Mouse (Mus musculus) spleen, adult 18-20 months (tissue): ENCODE data around the gene Tbc1d16.
A peak's percentile ranks its signal among the peaks of the same experiment; 100 is the strongest.

Source experiments
- DNase-seq, 2 experiments: peaks; one replicate each; pipeline ENCODE4 v3.0.0; 2022; ENCODE audit warnings: mixed read lengths in 2 of 2

Tbc1d16 gene

DNA sequence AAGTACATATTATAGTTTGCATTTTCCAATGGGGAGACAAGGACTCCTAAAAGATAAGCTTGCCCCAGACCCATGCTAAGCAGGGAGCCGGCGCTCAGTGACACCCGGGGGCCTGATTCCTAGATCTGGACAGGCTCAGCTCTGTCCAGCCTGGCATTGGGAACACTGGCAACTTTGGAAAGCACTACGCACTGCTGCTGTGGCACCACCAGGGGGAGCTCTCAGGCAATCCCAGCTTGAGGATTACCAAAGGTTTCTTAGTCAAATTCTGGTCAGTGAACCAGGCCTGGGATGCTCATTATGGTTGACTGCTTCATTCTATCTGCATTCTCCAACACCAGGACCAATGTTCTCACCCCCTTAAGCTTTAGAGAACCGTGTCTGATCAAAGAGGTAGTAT lies 21.7 kb downstream of the Tbc1d16 start:
- peak in 1 of 2 experiments; percentile 53 for DNase-seq

GRCm38 (mm10) chr11:119205738-119206137 lies 22.6 kb downstream of the Tbc1d16 start:
- no peak for DNase-seq

DNA sequence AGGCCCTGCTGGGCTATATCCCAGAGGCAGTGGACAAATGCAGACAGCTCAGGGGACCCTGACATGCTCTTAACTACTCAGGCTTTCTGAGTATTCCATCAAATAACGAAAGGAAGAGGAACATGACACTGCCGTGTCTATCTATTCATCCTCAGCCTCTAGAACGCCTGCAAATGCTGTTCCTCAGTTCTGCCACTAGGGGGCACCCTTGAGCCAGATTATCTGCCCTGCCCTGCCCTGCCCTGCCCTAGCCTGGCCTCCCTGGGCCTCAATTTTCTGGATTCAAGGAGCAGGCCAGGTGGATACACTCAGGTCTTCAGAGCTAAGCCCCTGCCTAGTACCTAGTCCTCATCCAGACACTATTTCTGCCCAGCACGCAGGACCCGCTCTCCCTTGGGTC lies 24.9 kb downstream of the Tbc1d16 start:
- DNase-seq, result no peak

DNA sequence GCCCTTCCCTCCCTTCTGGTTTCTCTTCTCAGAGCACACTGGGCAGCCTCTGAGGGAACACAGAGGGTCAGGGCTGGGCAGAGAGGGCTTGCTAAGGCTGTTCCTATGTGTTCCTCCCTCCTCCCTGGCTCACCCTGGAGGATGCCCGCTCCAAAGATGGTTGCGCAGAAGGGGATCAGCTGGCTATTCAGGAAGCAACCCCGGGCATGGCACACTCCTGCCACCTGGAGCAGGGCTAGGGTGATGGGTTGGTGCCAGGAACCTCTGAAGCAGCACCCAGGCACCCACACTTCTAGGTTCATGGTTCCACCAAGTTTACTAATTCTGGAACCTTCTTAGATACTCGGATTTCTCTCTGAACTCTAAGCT lies 29.1 kb downstream of the Tbc1d16 start:
- no peak for DNase-seq

GRCm38 (mm10) chr11:119198564-119199232 lies 29.6 kb downstream of the Tbc1d16 start:
- peak in 1 of 2 experiments; percentile 43 for DNase-seq

DNA sequence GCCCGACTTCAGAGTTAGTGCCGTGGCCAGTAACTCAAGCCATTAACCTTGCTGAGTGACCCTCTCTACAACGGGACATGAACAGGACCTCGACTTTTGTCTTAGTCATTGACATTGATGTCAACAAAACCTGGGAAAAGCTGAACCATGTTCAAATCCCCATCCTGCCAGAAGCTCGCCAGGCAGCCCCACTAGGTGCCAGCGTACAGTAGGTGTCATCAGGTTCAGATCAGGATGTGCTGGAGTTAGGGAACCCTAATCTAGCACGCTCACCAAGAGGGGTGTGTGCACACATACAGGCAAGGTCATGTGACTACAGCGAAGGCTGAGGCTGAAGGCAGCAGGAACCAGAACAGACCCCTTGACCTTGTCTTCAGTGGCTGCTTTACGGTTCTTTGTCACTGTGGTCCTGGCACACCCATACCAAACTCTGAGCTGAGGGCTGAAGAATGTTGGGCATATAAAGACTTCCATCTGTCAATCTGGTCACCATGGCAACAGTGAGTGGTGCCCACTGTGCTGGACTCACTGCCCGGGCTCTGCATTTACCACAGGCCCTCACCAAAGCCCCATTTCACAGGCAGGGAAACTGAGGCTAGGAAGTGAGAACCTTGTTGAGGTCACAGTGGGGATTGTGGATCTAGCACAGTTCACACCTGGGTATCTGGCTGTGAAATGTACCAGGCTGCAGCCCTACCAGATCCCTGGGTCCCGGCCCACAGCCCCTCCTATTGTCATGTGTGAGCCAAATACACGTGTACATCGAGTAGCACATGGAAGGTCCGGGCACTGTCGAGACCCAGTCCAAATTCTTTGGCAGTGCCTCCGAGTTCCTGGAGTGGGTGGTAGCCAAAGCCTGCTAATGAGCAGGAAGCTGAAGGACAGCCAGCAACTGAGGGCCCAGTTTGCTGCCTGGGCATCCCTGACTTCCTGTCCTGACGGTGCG lies 30.4 kb downstream of the Tbc1d16 start:
- no peak for DNase-seq

DNA sequence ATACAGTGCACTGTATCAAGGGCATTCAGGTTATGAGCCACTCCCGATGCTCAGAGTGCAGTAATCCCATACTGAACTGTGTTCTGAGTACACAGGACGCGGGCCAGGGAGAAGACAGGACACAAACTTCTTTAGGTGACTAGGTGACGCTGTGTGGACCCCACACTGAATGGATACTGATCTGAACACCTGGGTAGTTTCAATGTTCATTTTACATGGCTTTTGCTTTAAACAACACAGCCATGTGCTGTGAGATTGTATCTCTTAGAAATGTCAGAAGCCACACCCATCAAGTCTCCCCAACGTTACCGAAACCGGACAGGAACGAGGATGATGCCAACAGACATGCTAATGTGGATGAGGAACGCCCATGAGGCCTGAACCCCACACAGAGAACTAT lies 35.7 kb downstream of the Tbc1d16 start:
- DNase-seq, result no peak

DNA sequence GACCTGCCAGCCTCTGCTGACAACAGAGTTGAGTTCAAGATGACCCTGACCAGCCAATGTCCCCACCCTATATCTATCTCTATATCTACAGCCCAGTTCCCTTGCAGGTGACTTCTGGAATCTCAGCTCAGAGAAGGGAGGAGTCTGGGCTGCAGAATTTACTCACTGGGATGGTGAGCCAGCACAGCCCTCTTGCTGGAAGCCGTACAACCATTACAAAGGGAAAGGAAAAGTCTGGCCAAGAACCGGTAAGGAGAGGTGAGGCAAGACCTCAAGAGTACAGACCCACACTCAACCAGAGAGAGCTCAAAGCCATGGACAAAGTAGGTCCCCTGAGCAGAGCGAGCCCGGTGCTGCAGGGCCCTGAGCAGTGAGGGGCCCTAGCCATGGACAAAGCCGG lies 36.1 kb downstream of the Tbc1d16 start:
- DNase-seq, result no peak

GRCm38 (mm10) chr11:119191606-119192081 lies 36.7 kb downstream of the Tbc1d16 start:
- no peak for DNase-seq

GRCm38 (mm10) chr11:119190498-119190897 lies 37.8 kb downstream of the Tbc1d16 start:
- DNase-seq, result peak; percentile 45 to 67

- no peak for DNase-seq
Measured at GRCm38 (mm10) chr11:119189319-119189718, 39.0 kb downstream of the Tbc1d16 start.

DNA sequence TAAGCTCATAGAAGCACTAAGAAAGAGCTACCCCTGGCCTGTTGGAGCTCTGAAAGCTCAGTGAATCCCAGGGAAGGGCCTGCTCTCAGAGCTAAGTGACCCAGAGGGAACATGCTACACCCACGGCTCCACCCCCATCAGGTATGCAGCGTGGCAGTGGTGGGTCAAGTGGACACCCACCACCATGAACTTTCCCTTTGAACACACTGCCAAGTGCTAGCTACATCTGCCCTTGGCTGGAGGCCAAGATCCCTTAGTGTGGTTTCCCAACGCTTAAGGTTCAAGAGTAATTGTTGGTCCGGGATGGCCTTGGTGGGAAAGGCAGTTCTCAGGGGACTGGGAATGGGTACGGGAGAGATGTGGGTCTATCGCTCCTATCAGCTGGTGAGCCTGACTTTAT lies 39.9 kb downstream of the Tbc1d16 start:
- no peak for DNase-seq

DNA sequence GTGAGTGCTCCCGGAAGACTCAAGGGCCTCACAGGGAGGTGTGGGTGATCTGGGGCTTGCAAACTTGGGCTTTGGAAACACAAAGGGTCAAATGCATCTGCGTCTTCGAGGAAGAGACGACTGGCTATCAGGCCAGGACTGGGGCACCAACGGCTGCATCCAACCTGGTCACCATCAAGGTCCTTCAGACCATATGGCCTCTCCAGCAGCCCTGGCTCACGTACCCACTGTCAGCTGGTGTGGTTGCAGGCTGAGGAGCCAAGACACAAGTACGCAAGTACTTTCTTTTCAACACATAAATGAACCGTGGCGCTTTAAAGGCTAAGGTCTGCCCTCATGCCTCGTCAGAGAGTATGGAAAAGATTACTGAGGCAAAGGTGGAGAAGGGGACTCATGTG lies 40.5 kb downstream of the Tbc1d16 start:
- no peak for DNase-seq

DNA sequence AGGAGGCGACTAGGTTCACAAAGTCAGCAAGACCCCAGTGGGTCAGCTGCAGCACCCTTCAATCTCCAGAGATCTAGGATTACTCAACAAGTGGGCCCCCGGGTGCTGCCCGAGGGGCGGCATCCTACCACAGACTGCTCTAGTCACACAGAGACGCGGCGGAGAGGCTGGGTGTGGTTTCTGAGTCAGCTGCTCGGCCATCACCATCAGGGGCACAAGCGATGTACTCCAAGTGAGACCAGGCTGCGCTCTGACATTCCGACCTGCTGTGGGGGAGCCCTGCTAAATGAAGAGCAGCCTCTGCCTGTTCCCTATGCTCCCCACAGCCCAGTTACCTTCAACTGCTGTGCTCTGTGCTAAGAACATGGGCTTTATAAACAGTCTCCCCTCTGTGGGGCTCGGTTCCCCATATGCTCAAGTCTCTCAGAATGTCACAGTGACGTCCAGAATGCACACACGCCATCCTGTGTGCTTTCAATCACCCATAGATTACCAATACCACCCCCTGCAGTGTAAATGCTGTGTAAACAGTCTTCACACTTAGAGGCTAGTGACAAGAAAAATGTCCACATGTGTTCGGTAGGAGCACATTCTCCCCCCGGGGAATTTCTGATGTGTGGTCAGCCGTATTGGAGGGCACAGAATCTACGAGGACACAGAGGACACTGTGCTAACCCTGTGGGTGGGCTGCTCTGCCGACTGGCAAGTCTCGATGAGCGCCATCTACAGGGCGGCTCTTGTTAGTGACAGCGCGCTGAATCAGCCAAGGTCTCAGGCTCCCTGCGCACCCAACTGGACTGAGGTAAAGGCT lies 41.1 kb downstream of the Tbc1d16 start:
- DNase-seq, result peak; percentile 54 to 70

DNA sequence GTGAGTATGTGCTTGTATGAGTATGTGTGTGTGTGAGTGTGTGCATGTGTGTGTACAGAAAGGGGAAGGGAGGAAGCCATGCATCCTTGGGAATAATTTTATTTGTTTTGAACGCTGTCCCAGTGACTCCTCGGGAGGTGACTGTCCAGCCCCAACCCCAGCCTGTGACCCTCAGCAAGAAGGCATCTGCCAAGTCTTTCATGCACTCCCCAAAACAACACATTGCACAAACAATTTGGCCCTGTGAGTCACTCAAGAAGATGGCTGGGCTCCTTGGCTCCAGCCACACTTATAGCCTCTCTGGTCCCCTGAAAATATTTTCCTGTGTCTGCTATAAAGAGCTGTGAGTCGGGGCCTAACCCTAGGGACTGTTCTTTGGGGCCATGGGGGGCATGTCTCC lies 41.9 kb downstream of the Tbc1d16 start:
- DNase-seq, result no peak

- no peak for DNase-seq
Measured at GRCm38 (mm10) chr11:119183684-119184310, 44.5 kb downstream of the Tbc1d16 start.

DNA sequence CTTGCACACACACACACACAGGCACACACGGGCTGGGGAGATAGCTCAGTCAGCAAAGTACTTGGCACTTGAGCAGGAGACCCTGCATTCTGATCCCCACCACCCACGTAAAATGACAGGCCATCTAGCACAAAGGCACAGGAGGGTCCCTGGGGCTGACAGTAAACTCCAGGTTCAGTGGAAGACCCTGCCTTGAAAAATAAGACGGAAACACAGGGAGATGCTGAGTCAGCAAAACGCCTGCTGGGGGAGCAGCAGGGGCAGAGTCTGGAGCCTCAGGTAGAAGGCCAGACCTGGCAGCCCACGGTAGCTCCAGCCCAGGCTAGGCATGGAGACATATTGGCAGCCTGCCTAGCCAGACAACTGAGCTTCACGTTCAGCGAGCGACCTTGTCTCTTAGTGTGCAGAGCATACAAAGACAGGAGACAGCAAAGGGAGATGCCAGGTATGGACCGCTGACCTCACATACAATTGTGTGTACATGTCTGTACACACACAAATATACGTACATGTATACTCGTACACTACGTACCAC lies 46.4 kb downstream of the Tbc1d16 start:
- no peak for DNase-seq

- no peak for DNase-seq
Measured at GRCm38 (mm10) chr11:119180824-119181582, 47.3 kb downstream of the Tbc1d16 start.

- no peak for DNase-seq
Measured at GRCm38 (mm10) chr11:119178317-119178716, 50.0 kb downstream of the Tbc1d16 start.

- no peak for DNase-seq
Measured at GRCm38 (mm10) chr11:119176389-119177179, 51.7 kb downstream of the Tbc1d16 start.

DNA sequence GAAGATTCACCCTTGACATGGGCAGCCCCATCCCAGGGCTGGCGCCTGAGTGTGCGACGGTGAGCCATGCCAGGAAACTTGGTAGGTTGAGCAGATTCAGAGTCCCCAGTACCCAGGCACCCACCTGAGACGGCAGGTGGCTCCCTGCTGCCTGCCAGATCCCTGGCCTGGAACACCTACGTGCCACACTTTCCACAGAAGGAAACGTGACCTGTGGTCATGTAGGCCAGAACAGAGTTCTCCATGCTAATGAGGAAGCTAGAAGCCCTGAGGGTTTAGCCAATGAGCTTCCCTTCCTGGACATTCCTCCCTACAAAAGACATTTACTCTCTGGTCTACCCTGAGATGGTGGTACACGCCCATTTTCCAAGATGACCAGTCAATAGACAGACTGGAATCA lies 56.7 kb downstream of the Tbc1d16 start:
- no peak for DNase-seq
